Mouse (Mus musculus): ENCODE results near the gene Gfer. TPM values are rescaled to one million over a fixed set of nuclear protein-coding genes. Genes with fewer than 3 reads are reported as not detected.
"Not testable (repeated sequence)": the region's sequence is repeated elsewhere in the genome, so short reads cannot be mapped to it uniquely, and the experiment has no call there.

Gfer gene
- polyA plus RNA-seq, 1 experiment from 2014 or later = 48.4 TPM

- ATAC-seq (ENCODE audit: low FRiP score, low read depth) = not testable (repeated sequence)
Observed at GRCm38 (mm10) chr17:24720616-24721015, 24.7 kb upstream of the Gfer start.

GRCm38 (mm10) chr17:24719494-24720222, 23.7 kb upstream of the Gfer start:
- under 1% methylated on average over 61 of the region's 61 CpGs for WGBS
- Histone ChIP-seq H3K4me2 (replicated peaks) (peak overlapping the region; percentile 81), H3K27me3 (no peaks in the 10 kb centered on the region), H3K4me3 (peak overlapping the region; percentile 67), H3K4me1 (peaks cover 33% of the 10 kb centered on the region), H3K27ac (replicated peaks) (peak overlapping the region; percentile 87), H3K9ac (replicated peaks) (peak overlapping the region; percentile 85), H3K9me3 (no peaks in the 10 kb centered on the region), H3K36me3 (peaks cover 27% of the 10 kb centered on the region)
- ATAC-seq (ENCODE audit: low FRiP score, low read depth) = peak; percentile 98

More at GRCm38 (mm10) chr17:24720616-24721015, 24.7 kb upstream of the Gfer start:
- H3K4me3 ChIP-seq = peak overlapping the region; percentile 67
- peak overlapping the region; percentile 85 for H3K9ac ChIP-seq (replicated peaks)
- peak overlapping the region; percentile 81 for H3K4me2 ChIP-seq (replicated peaks)
- peaks cover 27% of the 10 kb centered on the region for H3K36me3 ChIP-seq
- H3K4me1 ChIP-seq = peaks cover 33% of the 10 kb centered on the region
- H3K27me3 ChIP-seq; H3K9me3 ChIP-seq; H3K27ac ChIP-seq (replicated peaks): not testable (repeated sequence)
- under 1% methylated on average over 11 of the region's 11 CpGs for WGBS

DNA sequence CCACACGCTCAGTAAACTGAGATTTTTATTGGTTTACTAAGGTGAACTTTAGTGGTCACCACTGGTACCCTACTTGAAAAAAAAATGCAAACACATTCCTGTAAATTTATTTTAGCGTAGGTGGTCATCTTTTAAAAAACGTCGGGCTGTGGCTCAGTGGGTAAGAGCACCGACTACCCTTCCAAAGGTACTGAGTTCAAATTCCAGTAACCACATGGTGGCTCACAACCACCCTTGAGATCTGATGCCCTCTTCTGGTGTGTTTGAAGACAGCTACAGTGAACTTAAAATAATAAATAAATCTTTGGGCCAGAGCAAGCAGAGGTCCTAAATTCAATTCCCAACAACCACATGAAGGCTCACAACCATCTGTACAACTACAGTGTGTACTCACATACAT, 23.0 kb upstream of the Gfer start:
- H3K9me3 ChIP-seq; H3K27ac ChIP-seq (replicated peaks); H3K27me3 ChIP-seq; ATAC-seq (ENCODE audit: low FRiP score, low read depth): not testable (repeated sequence)
- Histone ChIP-seq H3K4me2 (replicated peaks) (peak overlapping the region; percentile 81), H3K36me3 (peaks cover 27% of the 10 kb centered on the region), H3K4me1 (peaks cover 33% of the 10 kb centered on the region), H3K9ac (replicated peaks) (peak overlapping the region; percentile 81), H3K4me3 (peak overlapping the region; percentile 67)
- 68% methylated on average over 5 of the region's 5 CpGs for WGBS

- 80% methylated on average over 4 of the region's 4 CpGs for WGBS
Observed at GRCm38 (mm10) chr17:24717943-24718342, 22.0 kb upstream of the Gfer start, which contains the start of the genes Rnf151 and Rps2. TSS of gene Rnf151 (minus strand) at chr17:24718063. TSS of gene Rps2 (plus strand) at chr17:24718116.

GRCm38 (mm10) chr17:24716166-24716682, 20.3 kb upstream of the Gfer start:
- H3K9ac ChIP-seq (replicated peaks) = no peak overlapping the region
- no peaks in the 10 kb centered on the region for H3K9me3 ChIP-seq
- peaks cover 13% of the 10 kb centered on the region; the same call in 1 of the 2 replicates for H3K36me3 ChIP-seq
- H3K27ac ChIP-seq (replicated peaks) = no peak overlapping the region
- ATAC-seq (ENCODE audit: low FRiP score, low read depth) = no peak
- 94% methylated on average over 15 of the region's 15 CpGs for WGBS
- no peaks in the 10 kb centered on the region for H3K27me3 ChIP-seq
- H3K4me3 ChIP-seq = no peak overlapping the region
- no peak overlapping the region for H3K4me2 ChIP-seq (replicated peaks)
- H3K4me1 ChIP-seq = peaks cover 9% of the 10 kb centered on the region

More at GRCm38 (mm10) chr17:24717943-24718342, 22.0 kb upstream of the Gfer start, which contains the start of the genes Rnf151 and Rps2:
- Histone ChIP-seq H3K4me3 (peak within 1 kb of the TSS; percentile 67), H3K27me3 (no peaks in the 10 kb centered on the region), H3K27ac (replicated peaks) (no peak within 1 kb of the TSS), H3K4me1 (peaks cover 26% of the 10 kb centered on the region), H3K9ac (replicated peaks) (0 out of 2 replicates have a peak within 1 kb of the TSS, but pooled peaks have one; percentile 81), H3K36me3 (peaks cover 27% of the 10 kb centered on the region), H3K4me2 (replicated peaks) (peak within 1 kb of the TSS; percentile 81), H3K9me3 (no peaks in the 10 kb centered on the region)
- no peak for ATAC-seq (ENCODE audit: low FRiP score, low read depth)

DNA sequence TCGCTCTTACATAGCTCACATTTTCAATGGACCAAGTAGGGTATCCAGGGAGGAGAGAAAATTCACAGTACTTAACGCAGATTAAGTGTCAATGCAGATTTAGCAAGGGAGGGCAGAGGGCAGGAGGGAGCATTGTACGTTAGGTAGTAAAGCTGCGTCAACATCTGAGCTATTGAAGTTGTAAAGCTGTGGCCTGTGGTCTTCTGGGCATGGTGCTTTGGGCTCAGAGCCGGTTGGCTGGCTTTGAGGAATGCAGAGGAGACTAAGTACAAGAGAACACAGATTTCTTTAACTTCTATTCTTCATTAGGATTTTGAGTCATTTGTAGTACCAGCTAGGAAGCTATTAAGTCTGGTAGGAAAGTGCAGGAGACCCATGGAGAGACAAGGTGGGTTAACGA, 19.6 kb upstream of the Gfer start:
- H3K9me3 ChIP-seq = no peaks in the 10 kb centered on the region
- no peak overlapping the region for H3K4me2 ChIP-seq (replicated peaks)
- no peaks in the 10 kb centered on the region for H3K27me3 ChIP-seq
- WGBS = 18% methylated on average over 6 of the region's 6 CpGs
- ATAC-seq (ENCODE audit: low FRiP score, low read depth) = no peak
- H3K4me3 ChIP-seq = no peak overlapping the region
- H3K36me3 ChIP-seq = peaks cover 11% of the 10 kb centered on the region; the same call in 1 of the 2 replicates
- H3K4me1 ChIP-seq = peaks cover 5% of the 10 kb centered on the region; the same call in 1 of the 2 replicates
- no peak overlapping the region for H3K27ac ChIP-seq (replicated peaks)
- no peak overlapping the region for H3K9ac ChIP-seq (replicated peaks)

- 39% methylated on average over 2 of the region's 2 CpGs for WGBS
- ATAC-seq (ENCODE audit: low FRiP score, low read depth) = no peak
- no peaks in the 10 kb centered on the region for H3K9me3 ChIP-seq
- H3K36me3 ChIP-seq = peaks cover 20% of the 10 kb centered on the region
- H3K9ac ChIP-seq (replicated peaks) = no peak overlapping the region
- peak overlapping the region; percentile 80; the same call in 1 of the 2 replicates for H3K4me2 ChIP-seq (replicated peaks)
- H3K4me3 ChIP-seq = no peak overlapping the region
- H3K4me1 ChIP-seq = peaks cover 16% of the 10 kb centered on the region
- H3K27me3 ChIP-seq = no peaks in the 10 kb centered on the region
- H3K27ac ChIP-seq (replicated peaks) = no peak overlapping the region
Observed at GRCm38 (mm10) chr17:24708646-24709045, 12.7 kb upstream of the Gfer start.

DNA sequence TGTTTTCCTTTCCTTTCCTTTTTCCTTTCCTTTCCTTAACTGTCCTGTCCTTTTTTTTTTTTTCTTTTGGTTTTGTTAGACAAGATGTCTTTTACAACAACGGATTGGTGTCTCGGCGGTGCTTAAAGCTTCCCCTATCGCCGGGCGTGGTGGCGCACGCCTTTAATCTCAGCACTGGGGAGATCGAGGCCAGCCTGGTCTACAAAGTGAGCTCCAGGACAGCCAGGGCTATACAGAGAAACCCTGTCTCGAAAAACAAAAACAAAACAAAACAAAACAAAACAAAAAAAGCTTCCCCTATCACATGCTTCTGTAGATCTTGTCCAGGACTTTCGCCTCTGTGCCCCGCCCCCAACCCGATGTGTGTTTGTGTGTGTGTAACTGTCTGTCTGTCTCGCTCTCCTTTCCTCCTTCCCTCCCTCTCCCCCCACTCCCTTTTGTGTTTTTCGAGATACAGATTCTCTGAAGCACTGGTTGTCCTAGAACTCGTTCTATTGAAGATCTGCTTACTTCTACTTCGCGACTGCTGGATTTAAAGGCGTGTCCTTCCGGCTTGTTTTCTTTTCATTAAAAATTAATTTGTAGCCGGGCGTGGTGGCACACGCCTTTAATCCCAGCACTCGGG, 12.0 kb upstream of the Gfer start:
- Histone ChIP-seq H3K9ac (replicated peaks) (peak overlapping the region; percentile 71), H3K36me3 (peaks cover 24% of the 10 kb centered on the region), H3K9me3 (no peaks in the 10 kb centered on the region), H3K27me3 (no peaks in the 10 kb centered on the region), H3K4me3 (peak overlapping the region; percentile 80), H3K27ac (replicated peaks) (peak overlapping the region; percentile 77), H3K4me1 (peaks cover 16% of the 10 kb centered on the region), H3K4me2 (replicated peaks) (peak overlapping the region; percentile 80)
- WGBS = 8% methylated on average over 24 of the region's 24 CpGs
- ATAC-seq (ENCODE audit: low FRiP score, low read depth) = peak; percentile 68; the same call in 1 of the 2 replicates

DNA sequence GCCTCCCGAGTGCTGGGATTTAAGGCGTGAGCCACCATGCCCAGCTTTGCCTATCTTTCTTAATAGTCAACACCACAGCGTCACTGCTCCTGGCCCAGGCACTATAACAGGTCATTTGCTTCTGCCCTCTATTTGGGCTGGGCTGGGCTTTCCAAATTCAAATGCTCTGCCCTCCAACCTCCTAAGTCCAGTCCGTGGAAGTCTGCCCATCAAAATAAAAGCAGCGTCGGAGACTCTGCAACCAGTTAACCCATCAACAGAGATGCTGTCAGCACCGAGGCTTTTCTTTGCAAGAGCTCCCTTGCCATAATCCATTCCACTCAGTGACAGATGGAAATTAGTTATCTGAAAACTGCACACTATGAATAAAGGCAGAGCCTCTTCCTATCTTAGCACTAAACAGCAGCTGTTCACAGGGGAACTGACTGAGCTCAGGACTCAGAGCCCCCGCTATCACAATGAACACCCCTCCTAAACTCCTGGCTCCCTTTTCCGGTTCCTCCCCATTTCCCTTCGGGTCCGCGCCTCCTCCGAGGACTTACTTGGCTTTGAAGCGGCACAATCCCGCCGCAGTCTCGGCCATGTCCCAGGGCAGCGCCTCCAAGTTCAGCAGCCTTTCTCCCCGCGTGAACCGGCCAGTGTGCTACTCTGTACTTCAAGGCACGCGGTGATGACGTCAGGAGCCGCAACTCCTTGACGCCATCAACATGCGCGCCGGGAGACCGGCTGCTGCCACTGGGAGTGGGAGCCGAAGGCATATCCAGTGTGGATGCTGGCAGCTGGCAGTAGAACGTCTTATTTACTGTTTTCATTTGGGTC, 11.2 kb upstream of the Gfer start, which contains the start of gene Tbl3:
TSS of gene Tbl3 (minus strand) at position 679 of the 819 bp plus-strand sequence.
- 4% methylated on average over 32 of the region's 32 CpGs for WGBS
- H3K9ac ChIP-seq (replicated peaks) = peak within 1 kb of the TSS; percentile 71
- peaks cover 16% of the 10 kb centered on the region for H3K4me1 ChIP-seq
- H3K4me3 ChIP-seq = peak within 1 kb of the TSS; percentile 80
- peaks cover 30% of the 10 kb centered on the region for H3K36me3 ChIP-seq
- no peaks in the 10 kb centered on the region for H3K9me3 ChIP-seq
- peak within 1 kb of the TSS; percentile 77 for H3K27ac ChIP-seq (replicated peaks)
- peak within 1 kb of the TSS; percentile 80 for H3K4me2 ChIP-seq (replicated peaks)
- ATAC-seq (ENCODE audit: low FRiP score, low read depth) = peak; percentile 92
- no peaks in the 10 kb centered on the region for H3K27me3 ChIP-seq

DNA sequence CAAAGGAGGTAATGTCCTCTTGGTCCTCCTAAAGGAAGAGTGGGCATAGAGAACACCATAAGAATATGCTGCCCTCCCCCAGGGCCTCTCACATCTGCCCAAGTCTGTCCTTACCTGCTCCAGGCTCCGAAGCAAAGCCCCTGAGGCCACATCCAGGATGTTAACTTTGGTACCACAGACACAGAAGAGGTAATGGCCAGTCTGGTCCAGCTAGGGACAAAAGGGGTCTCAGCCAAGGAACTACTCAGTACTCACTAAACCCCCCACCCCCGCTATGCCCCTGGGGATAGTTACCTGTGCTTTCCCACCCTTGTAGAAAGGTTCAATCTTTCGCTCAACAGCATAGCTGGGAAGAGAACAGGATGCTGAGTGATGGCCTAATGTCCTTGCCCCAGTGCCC, 9.9 kb upstream of the Gfer start:
- H3K36me3 ChIP-seq = peaks cover 44% of the 10 kb centered on the region
- H3K27me3 ChIP-seq = no peaks in the 10 kb centered on the region
- H3K9ac ChIP-seq (replicated peaks) = no peak overlapping the region
- H3K4me2 ChIP-seq (replicated peaks) = 0 out of 2 replicates have a peak overlapping the region, but pooled peaks have one; percentile 80
- no peak overlapping the region for H3K27ac ChIP-seq (replicated peaks)
- 95% methylated on average over 3 of the region's 3 CpGs for WGBS
- no peak for ATAC-seq (ENCODE audit: low FRiP score, low read depth)
- H3K4me3 ChIP-seq = 0 out of 2 replicates have a peak overlapping the region, but pooled peaks have one; percentile 7
- no peaks in the 10 kb centered on the region for H3K9me3 ChIP-seq
- H3K4me1 ChIP-seq = peaks cover 16% of the 10 kb centered on the region

DNA sequence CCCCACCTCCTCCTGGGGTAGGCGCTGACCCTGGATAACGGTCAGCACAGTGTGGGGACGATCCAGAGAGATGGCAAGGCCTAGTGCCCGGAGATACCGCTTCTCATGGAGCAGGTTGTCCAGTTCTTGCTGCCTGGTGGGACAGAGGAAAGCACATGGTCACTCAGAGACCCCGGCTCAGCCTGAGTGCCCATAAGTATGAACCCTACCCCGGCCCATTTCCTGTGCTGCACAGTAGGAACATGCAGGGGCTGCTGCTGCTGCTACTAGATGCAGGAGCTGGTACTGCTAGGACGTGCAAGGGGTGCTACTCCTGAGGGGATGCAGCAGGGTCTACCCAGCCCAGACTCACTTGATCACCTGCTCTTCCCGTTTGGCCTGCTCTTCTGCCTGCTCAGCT, 5.3 kb upstream of the Gfer start:
- H3K36me3 ChIP-seq = peaks cover 58% of the 10 kb centered on the region

More for the DNA sequence above, 5.3 kb upstream of the Gfer start:
- ATAC-seq (ENCODE audit: low FRiP score, low read depth) = no peak
- Histone ChIP-seq H3K27ac (replicated peaks) (no peak overlapping the region), H3K4me2 (replicated peaks) (no peak overlapping the region), H3K9me3 (no peaks in the 10 kb centered on the region), H3K9ac (replicated peaks) (no peak overlapping the region; the same call in 1 of the 2 replicates), H3K27me3 (peaks cover 8% of the 10 kb centered on the region), H3K4me1 (peaks cover 12% of the 10 kb centered on the region), H3K4me3 (no peak overlapping the region)
- 90% methylated on average over 9 of the region's 9 CpGs for WGBS

Data from midbrain, embryonic 12.5 days (tissue).